Mouse (Mus musculus) urinary bladder, postnatal 36 days (tissue): ENCODE results near the gene Mbtps2.

ENCODE experiments used
- DNase-seq, 2 experiments: peaks; one replicate each; pipeline ENCODE4 v3.0.0; 2022; ENCODE audit warnings: low spot score in 2 of 2, mixed read lengths in 1 of 2

Gene Mbtps2

GRCm38 (mm10) chrX:157598186-157598996, at the start of gene Mbtps2:
Gene Mbtps2, minus strand, starts transcription at chrX:157598715.
- peak; percentile 32 to 57 for DNase-seq

DNA sequence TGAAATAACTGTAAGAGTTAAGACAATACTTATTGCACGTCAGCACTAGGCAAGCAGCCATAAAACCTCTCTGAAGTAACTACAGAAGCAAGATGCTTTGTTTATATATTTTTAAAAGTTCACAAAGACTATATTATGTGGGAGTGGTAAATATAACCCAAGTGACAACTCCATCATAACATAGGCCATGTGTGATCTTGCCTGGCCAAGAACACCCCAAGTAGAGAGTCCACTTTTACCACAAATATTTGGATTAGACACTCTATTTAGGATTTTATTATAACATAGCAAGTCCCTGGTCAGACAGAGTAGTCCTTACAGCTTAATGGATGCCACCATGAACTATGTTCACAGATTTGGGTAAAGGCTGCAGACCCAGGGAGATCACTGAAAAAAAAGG, 47.9 kb upstream of the Mbtps2 start:
- DNase-seq: no peak

GRCm38 (mm10) chrX:157644700-157645099, 46.2 kb upstream of the Mbtps2 start:
- no peak for DNase-seq

GRCm38 (mm10) chrX:157644300-157644699, 45.8 kb upstream of the Mbtps2 start:
- DNase-seq: peak; percentile 2 to 33

GRCm38 (mm10) chrX:157642856-157643255, 44.3 kb upstream of the Mbtps2 start:
- no peak for DNase-seq

DNA sequence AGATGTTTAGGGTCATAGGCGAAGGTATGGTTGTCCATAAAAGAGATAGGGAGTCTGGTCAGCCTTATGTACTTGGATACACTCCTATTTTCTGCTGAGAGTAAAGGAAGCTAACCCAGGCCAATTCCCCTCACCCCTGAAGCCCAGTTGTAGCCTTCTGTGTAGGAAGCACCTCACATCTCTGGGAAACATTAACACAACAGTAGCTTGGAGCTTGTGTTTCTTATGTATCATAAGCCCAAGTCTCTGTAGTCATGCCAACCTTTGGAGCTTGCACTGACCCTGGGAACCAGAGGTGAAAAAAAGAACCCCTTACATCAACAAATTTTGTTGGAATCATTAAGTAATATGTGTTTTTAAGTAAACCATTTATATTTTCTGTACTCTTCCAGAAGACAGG, 38.7 kb upstream of the Mbtps2 start:
- no peak for DNase-seq

- no peak for DNase-seq
Observed at GRCm38 (mm10) chrX:157633676-157634414, 35.3 kb upstream of the Mbtps2 start.

DNA sequence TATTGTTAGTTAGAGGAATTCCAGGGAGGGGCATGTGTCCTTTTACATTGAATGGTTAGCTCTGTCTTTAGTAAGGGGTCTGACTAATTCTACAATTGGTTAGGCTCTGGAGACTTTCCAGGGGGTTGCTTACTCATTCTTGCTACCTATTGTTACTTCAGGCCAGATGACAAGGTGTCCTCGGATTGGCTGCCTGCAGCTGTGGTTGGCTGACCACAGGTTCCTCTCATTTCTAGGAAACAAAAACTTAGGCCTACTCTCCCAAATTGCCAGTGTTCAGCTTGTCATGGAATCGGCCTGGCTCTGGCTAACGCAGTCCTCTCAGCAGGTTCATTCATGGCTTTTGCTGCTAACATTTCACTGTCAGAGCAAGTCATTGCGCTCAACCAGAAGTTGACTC, 31.8 kb upstream of the Mbtps2 start:
- no peak for DNase-seq

DNA sequence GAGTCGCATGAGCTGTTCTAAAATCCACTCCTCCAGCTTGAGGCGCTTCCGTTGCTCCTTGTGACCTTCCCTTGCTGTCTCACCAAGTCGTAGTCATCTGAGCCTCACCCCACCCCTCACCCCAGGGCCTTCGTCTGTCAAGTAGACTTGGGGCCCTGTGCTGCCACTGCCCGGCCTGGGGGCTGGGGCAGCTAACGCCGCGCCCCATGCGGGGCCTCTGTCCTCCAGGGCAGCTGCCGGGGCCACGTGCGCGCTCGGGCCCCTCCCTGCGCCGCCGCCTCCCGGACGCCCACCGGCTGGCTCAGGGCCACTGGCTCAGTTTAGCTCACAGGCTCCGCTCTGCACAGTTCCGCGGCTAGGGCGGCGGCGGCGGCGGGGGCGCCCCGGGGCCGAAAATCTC, 14.4 kb upstream of the Mbtps2 start:
- DNase-seq: no peak

GRCm38 (mm10) chrX:157601450-157601849, 2.9 kb upstream of the Mbtps2 start:
- DNase-seq: no peak

DNA sequence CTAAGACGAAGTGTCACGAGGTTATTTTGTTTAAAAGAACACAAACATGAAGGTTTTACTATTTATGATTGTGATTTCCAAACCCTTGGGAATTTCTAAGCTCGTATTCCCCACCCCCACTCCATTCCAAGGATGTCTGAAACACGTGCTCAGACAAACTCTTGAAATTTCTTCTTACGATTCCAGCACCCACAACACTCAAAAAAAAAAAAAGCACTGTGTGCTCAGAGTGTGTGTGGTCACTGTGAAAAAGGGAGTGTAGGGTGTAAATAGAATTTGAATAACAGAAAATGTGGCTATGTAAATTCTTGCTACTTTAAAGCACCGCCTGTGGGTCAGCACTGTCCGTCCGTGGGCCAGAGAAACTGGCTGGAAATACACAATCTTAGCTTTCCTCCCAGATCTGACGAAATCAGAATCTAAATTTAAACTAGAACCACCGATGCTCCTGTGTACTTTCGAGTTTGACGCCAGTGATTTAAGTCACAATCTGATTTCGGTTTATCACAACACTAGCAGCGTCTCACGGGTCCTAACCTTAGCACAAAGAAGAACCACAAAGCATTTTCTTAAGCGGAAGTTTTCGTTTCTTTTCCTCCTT, 830 bp downstream of the Mbtps2 start:
- DNase-seq: no peak

- DNase-seq: no peak
Observed at GRCm38 (mm10) chrX:157596802-157597201, 1.7 kb downstream of the Mbtps2 start.

DNA sequence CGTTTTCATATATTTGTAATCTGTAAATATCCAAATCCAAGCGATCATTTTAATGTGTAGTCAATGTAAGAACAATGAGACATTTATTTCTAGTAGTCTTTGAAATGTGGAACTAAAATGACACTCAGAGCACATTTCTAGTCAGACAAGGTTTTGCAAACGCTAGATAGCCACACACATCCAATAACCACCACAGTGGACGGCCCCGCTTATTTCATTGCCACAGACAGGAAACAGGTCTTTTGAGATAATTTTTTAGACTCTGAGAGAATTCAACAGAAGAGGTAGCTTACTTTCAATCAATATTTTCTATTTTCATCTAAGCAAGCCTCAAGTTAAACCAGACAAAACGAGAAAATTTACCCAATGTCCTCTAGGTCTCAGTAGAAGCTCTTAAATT, 2.6 kb downstream of the Mbtps2 start:
- DNase-seq: no peak

- DNase-seq: no peak
Observed at GRCm38 (mm10) chrX:157594606-157595005, 3.9 kb downstream of the Mbtps2 start.

DNA sequence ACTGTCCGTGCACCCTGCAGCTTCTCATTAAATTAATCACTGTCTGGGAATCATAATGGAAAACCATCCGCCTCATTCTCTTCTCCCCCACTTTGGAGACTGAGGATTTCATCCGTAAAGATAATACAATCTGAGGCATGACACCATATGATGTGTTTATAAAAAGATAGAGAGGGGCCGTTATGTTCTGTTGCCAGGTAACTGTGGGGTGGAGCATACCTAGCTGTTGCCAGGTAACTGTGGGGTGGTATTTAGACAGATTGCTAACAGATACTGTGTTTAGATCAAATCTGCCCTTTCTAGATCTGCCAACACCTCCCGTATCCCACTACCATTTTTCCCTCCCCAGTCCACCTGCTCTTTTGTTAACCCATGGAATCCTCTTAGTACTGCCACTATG, 11.5 kb downstream of the Mbtps2 start:
- DNase-seq: no peak

- DNase-seq: no peak
Observed at GRCm38 (mm10) chrX:157586397-157586796, 12.1 kb downstream of the Mbtps2 start.

DNA sequence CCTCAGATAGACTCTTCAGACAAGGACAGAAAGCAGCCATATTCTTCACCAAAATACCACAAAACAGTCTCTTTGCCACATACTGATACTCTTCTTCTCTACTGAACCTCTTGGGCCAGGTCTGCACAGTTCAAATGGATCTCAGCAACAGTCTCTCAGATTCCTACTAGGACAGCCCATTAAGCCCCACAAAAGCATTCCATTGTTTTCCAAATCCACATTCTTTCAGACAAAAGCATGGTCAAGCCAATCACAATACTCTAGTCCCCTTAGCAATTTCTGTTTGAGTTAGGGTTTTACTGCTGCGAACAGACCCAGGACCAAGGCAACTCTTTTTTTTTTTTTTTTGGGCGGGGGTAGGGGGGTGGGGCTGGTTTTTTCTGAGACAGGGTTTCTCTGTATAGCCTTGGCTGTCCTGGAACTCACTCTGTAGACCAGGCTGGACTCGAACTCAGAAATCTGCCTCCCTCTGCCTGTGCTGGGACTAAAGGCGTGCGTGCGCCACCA, 19.4 kb downstream of the Mbtps2 start:
- no peak for DNase-seq

GRCm38 (mm10) chrX:157574683-157575082, 23.8 kb downstream of the Mbtps2 start:
- DNase-seq: no peak

DNA sequence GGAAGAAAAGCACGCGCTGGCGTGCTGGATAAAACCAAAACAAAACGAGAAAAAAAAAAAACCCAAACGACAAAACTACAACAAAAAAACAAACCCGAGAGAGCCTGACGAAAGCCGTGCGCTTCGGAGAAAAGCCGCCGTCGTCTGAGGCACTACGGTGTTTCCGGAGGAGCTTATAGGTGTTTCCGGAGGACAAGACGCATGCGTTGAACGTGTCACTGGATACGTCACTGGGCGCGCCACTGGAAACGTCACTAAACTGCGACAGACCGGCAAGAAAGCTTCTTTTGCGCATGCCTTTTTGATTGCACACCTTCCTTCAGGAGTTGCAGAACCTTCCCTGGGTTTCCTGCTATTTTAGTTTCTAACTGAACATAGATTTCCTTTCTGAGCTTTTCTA, 29.7 kb downstream of the Mbtps2 start, which contains the start of gene Yy2:
Yy2 (minus strand) TSS at position 146 of the 400 bp plus-strand sequence.
- DNase-seq: no peak

GRCm38 (mm10) chrX:157563794-157564193, 34.7 kb downstream of the Mbtps2 start:
- peak in 1 of 2 experiments; percentile 3 for DNase-seq

GRCm38 (mm10) chrX:157547082-157547481, 51.4 kb downstream of the Mbtps2 start:
- DNase-seq: no peak

GRCm38 (mm10) chrX:157506400-157506799, 92.1 kb downstream of the Mbtps2 start:
- DNase-seq: no peak
